In the genomic region with DNA sequence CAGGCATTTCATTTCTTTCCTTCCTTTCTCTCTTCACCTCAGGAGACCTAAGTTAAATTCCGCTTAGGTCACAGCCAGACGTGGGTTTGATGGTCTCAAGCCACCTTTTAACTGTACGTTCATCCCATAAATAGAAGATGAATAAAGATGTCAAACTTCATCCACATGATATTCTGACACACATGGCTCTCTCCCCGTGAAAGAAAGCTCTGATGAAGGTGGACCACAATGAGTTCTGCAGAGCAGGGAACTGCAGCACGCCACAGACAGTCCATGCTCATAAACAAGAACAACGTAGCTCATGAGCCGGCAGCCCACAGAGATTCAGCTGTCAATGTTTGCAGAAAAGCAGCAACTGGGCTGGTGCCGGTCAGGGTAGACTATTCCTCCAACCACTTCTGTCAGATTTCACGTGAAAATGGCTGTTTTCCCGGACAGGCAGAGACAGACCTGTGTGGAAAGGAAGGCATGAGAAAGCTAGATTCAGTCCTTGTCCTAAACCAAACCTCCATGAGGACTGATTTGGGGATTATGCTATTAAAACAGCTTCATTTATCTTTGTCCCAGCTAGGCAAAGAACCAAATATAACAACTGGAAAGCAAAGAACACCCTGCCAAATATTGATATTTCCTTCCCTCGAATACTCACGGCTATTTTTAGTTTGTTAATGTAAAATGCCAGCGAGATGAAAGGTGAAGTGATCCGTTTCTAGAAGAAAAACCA, we compare ENCODE assay signal across 9 mouse cellular contexts.
DNase-seq lines count a peak whose midpoint lies in the region; ATAC-seq and TF ChIP-seq lines count a peak whose summit lies in the region.
"Had no signal": no experiment of that assay in that cellular context is flagged by ENCODE, and none has a peak within 500 bp of the region (broad histone marks: within the 10 kb centered on the region; RNA-seq: fewer than 3 reads in every experiment).

No protein-coding gene starts in this region.

- peaks cover 53% of the 10 kb centered on the region for H3K4me1 ChIP-seq in heart, embryonic 13.5 days
- H3K4me1 ChIP-seq in hindbrain, embryonic 14.5 days (replicated peaks; ENCODE audit: control insufficient read depth, insufficient read depth, low read length), result peaks cover 57% of the 10 kb centered on the region
- H3K4me1 ChIP-seq in midbrain, postnatal 0 days (ENCODE audit: insufficient read depth, low read length), result peaks cover 4% of the 10 kb centered on the region; the same call in 1 of the 2 replicates

- no peak overlapping the region for H3K9ac ChIP-seq in heart, embryonic 13.5 days
- 0 out of 2 replicates have a peak overlapping the region, but pooled peaks have one; percentile 9 for H3K9ac ChIP-seq in hindbrain, embryonic 14.5 days
- 0 out of 2 replicates have a peak overlapping the region, but pooled peaks have one; percentile 13 for H3K9ac ChIP-seq in midbrain, postnatal 0 days (replicated peaks; ENCODE audit: low read length, poor library complexity, severe bottlenecking)

- ATAC-seq in heart, embryonic 13.5 days (ENCODE audit: extremely low read depth, insufficient number of reproducible peaks, low FRiP score, low TSS enrichment), result no peak
- ATAC-seq in hindbrain, embryonic 14.5 days (ENCODE audit: low FRiP score), result no peak
- ATAC-seq in midbrain, postnatal 0 days (ENCODE audit: low FRiP score), result no peak

- no peaks in the 10 kb centered on the region for H3K9me3 ChIP-seq in heart, embryonic 13.5 days
- no peaks in the 10 kb centered on the region for H3K9me3 ChIP-seq in hindbrain, embryonic 14.5 days (ENCODE audit: control insufficient read depth, low read length)
- no peaks in the 10 kb centered on the region for H3K9me3 ChIP-seq in midbrain, postnatal 0 days (ENCODE audit: low read length)

- peak overlapping the region; percentile 27 for H3K4me2 ChIP-seq in heart, embryonic 13.5 days
- H3K4me2 ChIP-seq in hindbrain, embryonic 14.5 days (replicated peaks), result peak overlapping the region; percentile 6; the same call in 1 of the 2 replicates
- no peak overlapping the region for H3K4me2 ChIP-seq in midbrain, postnatal 0 days (ENCODE audit: low read depth, low read length, poor library complexity, severe bottlenecking)

- no peak overlapping the region for H3K4me3 ChIP-seq in heart, embryonic 13.5 days
- no peak overlapping the region for H3K4me3 ChIP-seq in hindbrain, embryonic 14.5 days (replicated peaks; ENCODE audit: low read length)
- no peak overlapping the region for H3K4me3 ChIP-seq in midbrain, postnatal 0 days (ENCODE audit: low read depth, low read length)

- 32% methylated on average over 14 of the region's 14 CpGs for WGBS in heart, embryonic 13.5 days
- WGBS in hindbrain, embryonic 14.5 days, result 17% methylated on average over 14 of the region's 14 CpGs
- 18% methylated on average over 14 of the region's 14 CpGs for WGBS in midbrain, postnatal 0 days

- no peak for TF ChIP-seq CTCF in midbrain, postnatal 0 days (IDR thresholded peaks at IDR 0.05)

- no peak for DNase-seq in heart, adult 9 months (ENCODE audit: low spot score in 2 of 2)
- peak; percentile 22 for DNase-seq in embryo, embryonic 9.5 days (ENCODE audit: extremely low spot score)
- DNase-seq in hindbrain, embryonic 14.5 days (ENCODE audit: low spot score), result no peak
- DNase-seq in midbrain, postnatal 0 days (ENCODE audit: low spot score), result no peak
- DNase-seq in c-Kit-positive CD71-positive TER-119-positive erythroid progenitor cells, embryonic 14.5 days (ENCODE audit: low spot score), result no peak
- DNase-seq in layer of hippocampus, postnatal 25 days (ENCODE audit: extremely low spot score in 1 of 2, low spot score in 1 of 2), result no peak
- DNase-seq in adrenal gland, postnatal 10 days, result no peak
- DNase-seq: kidney, adult 2 months had no signal

- no peaks in the 10 kb centered on the region for H3K36me3 ChIP-seq in heart, embryonic 13.5 days
- no peaks in the 10 kb centered on the region for H3K36me3 ChIP-seq in hindbrain, embryonic 14.5 days (replicated peaks; ENCODE audit: control insufficient read depth, insufficient read depth)
- no peaks in the 10 kb centered on the region for H3K36me3 ChIP-seq in midbrain, postnatal 0 days (ENCODE audit: insufficient read depth, low read length)

- no peaks in the 10 kb centered on the region; the same call in 1 of the 2 replicates for H3K27me3 ChIP-seq in heart, embryonic 13.5 days (replicated peaks)
- no peaks in the 10 kb centered on the region for H3K27me3 ChIP-seq in hindbrain, embryonic 14.5 days (ENCODE audit: control insufficient read depth, insufficient read depth, low read length)
- no peaks in the 10 kb centered on the region for H3K27me3 ChIP-seq in midbrain, postnatal 0 days (ENCODE audit: insufficient read depth, low read length)

- H3K27ac ChIP-seq in heart, embryonic 13.5 days (replicated peaks), result no peak overlapping the region
- H3K27ac ChIP-seq in hindbrain, embryonic 14.5 days, result peak overlapping the region; percentile 60
- peak overlapping the region; percentile 32; the same call in 1 of the 2 replicates for H3K27ac ChIP-seq in midbrain, postnatal 0 days (ENCODE audit: low read depth, low read length)
